Mouse (Mus musculus): ENCODE data around the gene Gm12117.
A peak's percentile ranks its signal among the peaks of the same experiment; 100 is the strongest.

The Gm12117 gene

GRCm38 (mm10) chr11:33276637-33277036 is at the start of gene Gm12117:
TSS of gene Gm12117 (minus strand) at chr11:33276737.
- no peak for DNase-seq (ENCODE audit: low read depth)

GRCm38 (mm10) chr11:33319006-33319611 is 42.6 kb upstream of the Gm12117 start:
- no peak for DNase-seq (ENCODE audit: low read depth)

- DNase-seq (ENCODE audit: low read depth): no peak
These were observed 33.0 kb upstream of the Gm12117 start for GRCm38 (mm10) chr11:33309566-33309965.

GRCm38 (mm10) chr11:33300859-33301258 is 24.3 kb upstream of the Gm12117 start:
- DNase-seq (ENCODE audit: low read depth): no peak

- DNase-seq (ENCODE audit: low read depth): no peak
These were observed 22.8 kb upstream of the Gm12117 start for GRCm38 (mm10) chr11:33299371-33299770.

- DNase-seq (ENCODE audit: low read depth): no peak
These were observed 20.6 kb upstream of the Gm12117 start for GRCm38 (mm10) chr11:33297121-33297520.

- peak; percentile 25 for DNase-seq (ENCODE audit: low read depth)
These were observed 18.9 kb upstream of the Gm12117 start for GRCm38 (mm10) chr11:33295422-33295821.

- DNase-seq (ENCODE audit: low read depth): no peak
These were observed 17.5 kb upstream of the Gm12117 start for GRCm38 (mm10) chr11:33294063-33294462.

GRCm38 (mm10) chr11:33278571-33278970 is 2.0 kb upstream of the Gm12117 start:
- DNase-seq (ENCODE audit: low read depth): no peak

GRCm38 (mm10) chr11:33274816-33275215 is 1.7 kb downstream of the Gm12117 start:
- no peak for DNase-seq (ENCODE audit: low read depth)

GRCm38 (mm10) chr11:33274294-33274693 is 2.2 kb downstream of the Gm12117 start:
- DNase-seq (ENCODE audit: low read depth): no peak

GRCm38 (mm10) chr11:33240295-33240694 is 36.2 kb downstream of the Gm12117 start:
- DNase-seq (ENCODE audit: low read depth): no peak

- no peak for DNase-seq (ENCODE audit: low read depth)
These were observed 42.4 kb downstream of the Gm12117 start for GRCm38 (mm10) chr11:33234134-33234533.

- no peak for DNase-seq (ENCODE audit: low read depth)
These were observed 44.5 kb downstream of the Gm12117 start for GRCm38 (mm10) chr11:33232056-33232455.

- no peak for DNase-seq (ENCODE audit: low read depth)
These were observed 48.4 kb downstream of the Gm12117 start for GRCm38 (mm10) chr11:33228186-33228585.

GRCm38 (mm10) chr11:33226516-33226915 is 50.0 kb downstream of the Gm12117 start:
- no peak for DNase-seq (ENCODE audit: low read depth)

Measured in induced T-regulatory cell, adult 2 months (primary cell).